Mouse (Mus musculus): Measurements from ENCODE around the gene Ubac2.

Gene Ubac2

GRCm38 (mm10) chr14:121922016-121922415 is 43.6 kb downstream of the Ubac2 start:
- DNase-seq (ENCODE audit: extremely low read depth, insufficient read length, low spot score) = no peak

- DNase-seq (ENCODE audit: extremely low read depth, insufficient read length, low spot score) = no peak
These were observed 44.3 kb downstream of the Ubac2 start for GRCm38 (mm10) chr14:121922731-121923130.

GRCm38 (mm10) chr14:121924876-121925275 is 46.5 kb downstream of the Ubac2 start:
- DNase-seq (ENCODE audit: extremely low read depth, insufficient read length, low spot score) = no peak

GRCm38 (mm10) chr14:121926901-121927300 is 48.5 kb downstream of the Ubac2 start:
- no peak for DNase-seq (ENCODE audit: extremely low read depth, insufficient read length, low spot score)

- no peak for DNase-seq (ENCODE audit: extremely low read depth, insufficient read length, low spot score)
These were observed 49.0 kb downstream of the Ubac2 start for GRCm38 (mm10) chr14:121927451-121927850.

GRCm38 (mm10) chr14:121928375-121929137 is 50.1 kb downstream of the Ubac2 start:
- DNase-seq (ENCODE audit: extremely low read depth, insufficient read length, low spot score) = no peak

- no peak for DNase-seq (ENCODE audit: extremely low read depth, insufficient read length, low spot score)
These were observed 51.0 kb downstream of the Ubac2 start for GRCm38 (mm10) chr14:121929243-121929951.

- DNase-seq (ENCODE audit: extremely low read depth, insufficient read length, low spot score) = no peak
These were observed 52.4 kb downstream of the Ubac2 start for GRCm38 (mm10) chr14:121930731-121931383.

- no peak for DNase-seq (ENCODE audit: extremely low read depth, insufficient read length, low spot score)
These were observed 53.2 kb downstream of the Ubac2 start for GRCm38 (mm10) chr14:121931594-121931993.

GRCm38 (mm10) chr14:121932180-121932579 is 53.8 kb downstream of the Ubac2 start:
- DNase-seq (ENCODE audit: extremely low read depth, insufficient read length, low spot score) = no peak

GRCm38 (mm10) chr14:121933906-121934596 is 55.6 kb downstream of the Ubac2 start:
- no peak for DNase-seq (ENCODE audit: extremely low read depth, insufficient read length, low spot score)

- no peak for DNase-seq (ENCODE audit: extremely low read depth, insufficient read length, low spot score)
These were observed 56.2 kb downstream of the Ubac2 start for GRCm38 (mm10) chr14:121934597-121934946.

GRCm38 (mm10) chr14:121936356-121936755 is 57.9 kb downstream of the Ubac2 start:
- DNase-seq (ENCODE audit: extremely low read depth, insufficient read length, low spot score) = no peak

- DNase-seq (ENCODE audit: extremely low read depth, insufficient read length, low spot score) = no peak
These were observed 58.4 kb downstream of the Ubac2 start for GRCm38 (mm10) chr14:121936856-121937255.

GRCm38 (mm10) chr14:121937601-121938255 is 59.3 kb downstream of the Ubac2 start:
- no peak for DNase-seq (ENCODE audit: extremely low read depth, insufficient read length, low spot score)

GRCm38 (mm10) chr14:121938256-121939191 is 60.1 kb downstream of the Ubac2 start:
- no peak for DNase-seq (ENCODE audit: extremely low read depth, insufficient read length, low spot score)

GRCm38 (mm10) chr14:121939582-121939981 is 61.2 kb downstream of the Ubac2 start:
- no peak for DNase-seq (ENCODE audit: extremely low read depth, insufficient read length, low spot score)

- no peak for DNase-seq (ENCODE audit: extremely low read depth, insufficient read length, low spot score)
These were observed 67.7 kb downstream of the Ubac2 start for GRCm38 (mm10) chr14:121946131-121946530.

- DNase-seq (ENCODE audit: extremely low read depth, insufficient read length, low spot score) = no peak
These were observed 68.3 kb downstream of the Ubac2 start for GRCm38 (mm10) chr14:121946728-121947127.
